ENCODE assay signal across 8 mouse cellular contexts in the genomic region with DNA sequence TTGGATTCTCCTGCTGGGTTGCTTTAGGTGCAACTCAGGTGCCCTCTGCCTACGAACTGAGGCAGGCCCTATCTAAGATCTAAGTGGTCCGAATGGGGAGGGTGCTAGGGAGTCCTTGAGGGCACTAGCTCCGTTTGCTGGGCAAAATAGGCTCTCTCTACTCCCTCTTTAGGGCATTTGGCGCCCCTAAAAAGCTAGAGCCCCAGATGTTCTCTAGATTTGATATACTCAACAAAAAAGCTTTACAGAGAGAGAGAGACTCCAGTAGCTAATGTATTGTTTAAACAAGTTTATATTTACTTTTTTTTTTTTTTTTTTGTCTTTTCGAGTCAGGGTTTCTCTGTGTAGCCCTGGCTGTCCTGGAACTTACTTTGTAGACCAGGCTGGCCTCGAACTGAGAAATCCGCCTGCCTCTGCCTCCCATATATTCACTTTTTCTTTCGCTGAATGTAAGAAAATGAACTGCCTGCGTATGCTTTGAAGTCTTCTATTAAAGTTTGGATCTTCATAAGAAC. TPM values are rescaled to one million over a fixed set of nuclear protein-coding genes. Genes with fewer than 3 reads are reported as not detected.
A peak's percentile ranks its signal among the peaks of the same experiment; 100 is the strongest.
DNase-seq lines count a peak whose midpoint lies in the region; ATAC-seq and TF ChIP-seq lines count a peak whose summit lies in the region.

TSS of gene Gins1 (plus strand) at position 465 of the 515 bp plus-strand sequence.

- peak within 1 kb of the TSS; percentile 75 for H3K9ac ChIP-seq in lung, embryonic 15.5 days
- peak within 1 kb of the TSS; percentile 90 for H3K9ac ChIP-seq in limb, embryonic 11.5 days (ENCODE audit: low read length)
- H3K9ac ChIP-seq in neural tube, embryonic 15.5 days (replicated peaks): peak within 1 kb of the TSS; percentile 90

- peak within 1 kb of the TSS; percentile 70 for H3K4me3 ChIP-seq in lung, embryonic 15.5 days
- peak within 1 kb of the TSS; percentile 64 for H3K4me3 ChIP-seq in embryonic fibroblast, embryonic 13.5 days (ENCODE audit: insufficient read depth, low read length)
- H3K4me3 ChIP-seq in limb, embryonic 11.5 days (ENCODE audit: low read depth, low read length): peak within 1 kb of the TSS; percentile 90
- H3K4me3 ChIP-seq in neural tube, embryonic 15.5 days (replicated peaks): peak within 1 kb of the TSS; percentile 90

- H3K27ac ChIP-seq in lung, embryonic 15.5 days: peak within 1 kb of the TSS; percentile 84
- peak within 1 kb of the TSS; percentile 53 for H3K27ac ChIP-seq in embryonic fibroblast, embryonic 13.5 days (ENCODE audit: insufficient read depth, low read length)
- peak within 1 kb of the TSS; percentile 76; the same call in 1 of the 2 replicates for H3K27ac ChIP-seq in limb, embryonic 11.5 days (replicated peaks; ENCODE audit: low read depth, low read length)
- peak within 1 kb of the TSS; percentile 91 for H3K27ac ChIP-seq in neural tube, embryonic 15.5 days (replicated peaks)

- TF ChIP-seq POLR2A in embryonic fibroblast, embryonic 13.5 days (IDR thresholded peaks at IDR 0.05; ENCODE audit: low read depth, low read length): no peak

- 35% methylated on average over 9 of the region's 9 CpGs for WGBS in lung, embryonic 15.5 days
- WGBS in limb, embryonic 11.5 days: 40% methylated on average over 9 of the region's 9 CpGs
- 40% methylated on average over 9 of the region's 9 CpGs for WGBS in neural tube, embryonic 15.5 days

- DNase-seq in lung, postnatal 36 days: no peak
- no peak for DNase-seq in limb, embryonic 11.5 days (ENCODE audit: low spot score)
- DNase-seq in adrenal gland, postnatal 25 days: no peak
- no peak for DNase-seq in right cerebral cortex, postnatal 10 days (ENCODE audit: low spot score in 2 of 2)
- no peak for DNase-seq in adrenal gland, adult (ENCODE audit: inconsistent age in 2 of 2, low spot score in 1 of 2)

- no peaks in the 10 kb centered on the region for H3K9me3 ChIP-seq in lung, embryonic 15.5 days
- no peaks in the 10 kb centered on the region for H3K9me3 ChIP-seq in limb, embryonic 11.5 days (ENCODE audit: control insufficient read depth, low read length)
- H3K9me3 ChIP-seq in neural tube, embryonic 15.5 days (replicated peaks): no peaks in the 10 kb centered on the region

- TF ChIP-seq CTCF in embryonic fibroblast, embryonic 13.5 days (IDR thresholded peaks at IDR 0.05; ENCODE audit: borderline replicate concordance, insufficient read depth, low read length): no peak

- peaks cover 10% of the 10 kb centered on the region for H3K4me1 ChIP-seq in lung, embryonic 15.5 days
- no peaks in the 10 kb centered on the region for H3K4me1 ChIP-seq in embryonic fibroblast, embryonic 13.5 days (ENCODE audit: control insufficient read depth, insufficient read depth, low read length)
- 0 out of 2 replicates have a peak, but pooled peaks cover 10% of the 10 kb centered on the region for H3K4me1 ChIP-seq in limb, embryonic 11.5 days (ENCODE audit: control insufficient read depth, insufficient read depth, low read length)
- peaks cover 24% of the 10 kb centered on the region for H3K4me1 ChIP-seq in neural tube, embryonic 15.5 days

- ATAC-seq in lung, embryonic 15.5 days (ENCODE audit: borderline replicate concordance, extremely low read depth, low FRiP score, low TSS enrichment): no peak
- ATAC-seq in limb, embryonic 11.5 days (ENCODE audit: insufficient number of reproducible peaks, low FRiP score, low TSS enrichment, low read depth): no peak
- ATAC-seq in neural tube, embryonic 15.5 days (ENCODE audit: low FRiP score): no peak

- no peaks in the 10 kb centered on the region for H3K27me3 ChIP-seq in lung, embryonic 15.5 days
- no peaks in the 10 kb centered on the region for H3K27me3 ChIP-seq in limb, embryonic 11.5 days (ENCODE audit: control insufficient read depth, insufficient read depth, low read length)
- no peaks in the 10 kb centered on the region for H3K27me3 ChIP-seq in neural tube, embryonic 15.5 days (replicated peaks)

- no peaks in the 10 kb centered on the region for H3K36me3 ChIP-seq in lung, embryonic 15.5 days
- no peaks in the 10 kb centered on the region for H3K36me3 ChIP-seq in limb, embryonic 11.5 days (ENCODE audit: control insufficient read depth, insufficient read depth, low read length)
- H3K36me3 ChIP-seq in neural tube, embryonic 15.5 days: 0 out of 2 replicates have a peak, but pooled peaks cover 5% of the 10 kb centered on the region

- H3K4me2 ChIP-seq in lung, embryonic 15.5 days: peak within 1 kb of the TSS; percentile 83
- peak within 1 kb of the TSS; percentile 85 for H3K4me2 ChIP-seq in limb, embryonic 11.5 days (ENCODE audit: low read depth, severe bottlenecking)
- H3K4me2 ChIP-seq in neural tube, embryonic 15.5 days: peak within 1 kb of the TSS; percentile 84

RNA-seq across cellular contexts. Expression of gene Gins1, which starts in this region (rescaled TPM):
- 41.4 and 45.8 TPM in 2 replicates for polyA plus RNA-seq in lung, embryonic 15.5 days (2015; fragmentation: Nextera tagmentation; extraction: Ambion mirVana)
- polyA plus RNA-seq in embryonic fibroblast, embryonic 13.5 days (2011; ENCODE audit: insufficient read length, low read depth, missing spikeins): 10.7 and 19.7 TPM in 2 replicates
- polyA plus RNA-seq in limb, embryonic 11.5 days (2014; fragmentation: Nextera tagmentation; extraction: Ambion mirVana): 78.2 and 83.8 TPM in 2 replicates
- polyA plus RNA-seq in neural tube, embryonic 15.5 days (2015; fragmentation: Nextera tagmentation; extraction: Ambion mirVana): 12.8 and 16.1 TPM in 2 replicates
- 2.7 and 5.3 TPM in 2 replicates for total RNA-seq in adrenal gland, postnatal 25 days (2021)
